Mouse (Mus musculus) brain, adult 10 weeks (tissue): ENCODE data around the gene Olfr798. TPM values are rescaled to one million over a fixed set of nuclear protein-coding genes. Genes with fewer than 3 reads are reported as not detected.

Experiments used
- polyA plus RNA-seq: library from polyadenylated mRNA; stranded (reverse); fragments of 350-450 nt; fragmentation: Illumina TruSeq; extraction: RNeasy Lipid Tissue Mini Kit (QIAGEN cat#74804); gene quantifications from one replicate; pipeline ENCODE4 v1.2.3, GENCODE M21; 2015; ENCODE audit warnings: low read depth, low replicate concordance

Gene Olfr798
- polyA plus RNA-seq: not detected

DNA sequence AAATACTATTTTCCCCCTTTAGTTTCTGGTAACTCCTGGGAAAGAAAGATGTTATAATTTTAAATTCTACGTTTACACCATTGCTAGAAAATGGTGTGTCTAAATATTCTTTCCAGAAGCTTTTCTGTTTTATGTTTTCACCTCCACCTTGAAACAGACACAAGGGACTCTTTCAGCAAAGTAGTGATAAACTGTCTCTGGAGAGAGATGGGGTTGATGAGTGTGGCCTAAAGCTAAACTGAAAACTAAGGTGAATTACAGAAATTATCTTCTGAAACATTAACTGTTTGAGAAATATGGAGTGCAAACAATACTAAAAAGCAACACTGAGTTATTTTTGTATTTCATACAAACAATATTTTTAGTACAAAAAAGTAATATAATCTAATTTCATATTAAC, at the start of gene Olfr798:
Gene Olfr798, minus strand, starts transcription at position 101 of the 400 bp plus-strand sequence.

DNA sequence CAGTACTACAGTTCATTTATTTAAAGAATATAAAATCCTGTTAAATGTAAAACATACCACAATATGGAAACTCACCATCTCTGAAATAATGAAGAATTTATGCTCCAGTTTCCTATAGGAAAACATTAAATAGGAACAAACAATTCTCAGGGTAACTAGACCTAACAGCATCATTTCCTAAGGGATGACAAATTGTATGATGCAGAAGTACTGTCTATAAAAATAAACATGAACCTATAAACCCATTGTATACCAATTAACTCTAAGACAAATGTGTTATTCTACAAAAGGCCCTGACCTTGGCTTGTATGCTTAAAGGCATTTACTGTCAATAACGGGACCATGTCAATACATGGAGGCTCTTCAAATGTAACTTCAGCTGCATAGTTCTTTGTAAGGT, 46.0 kb upstream of the Olfr798 start, which contains the start of gene Olfr801:
Gene Olfr801, minus strand, starts transcription at position 101 of the 400 bp plus-strand sequence.

DNA sequence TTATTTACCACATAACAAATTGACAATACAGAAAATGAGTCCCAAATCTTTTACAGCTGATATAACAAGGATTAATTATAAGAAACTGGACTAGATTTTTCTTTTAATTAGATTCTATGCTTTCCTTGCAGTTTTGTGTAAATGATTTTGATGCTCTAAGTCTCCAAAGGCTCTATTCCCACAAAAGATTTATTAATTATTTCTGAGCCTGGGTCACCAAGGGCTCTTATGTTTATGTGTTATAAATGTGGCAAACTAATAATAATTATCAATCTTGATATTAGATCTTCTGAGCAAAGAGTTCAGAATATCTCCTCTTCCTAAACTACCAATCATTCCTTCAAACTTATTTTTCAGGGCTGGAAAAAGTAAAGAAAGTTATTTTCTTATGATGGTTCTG, 29.7 kb upstream of the Olfr798 start, which contains the start of gene Olfr800:
Gene Olfr800, plus strand, starts transcription at position 301 of the 400 bp plus-strand sequence.

DNA sequence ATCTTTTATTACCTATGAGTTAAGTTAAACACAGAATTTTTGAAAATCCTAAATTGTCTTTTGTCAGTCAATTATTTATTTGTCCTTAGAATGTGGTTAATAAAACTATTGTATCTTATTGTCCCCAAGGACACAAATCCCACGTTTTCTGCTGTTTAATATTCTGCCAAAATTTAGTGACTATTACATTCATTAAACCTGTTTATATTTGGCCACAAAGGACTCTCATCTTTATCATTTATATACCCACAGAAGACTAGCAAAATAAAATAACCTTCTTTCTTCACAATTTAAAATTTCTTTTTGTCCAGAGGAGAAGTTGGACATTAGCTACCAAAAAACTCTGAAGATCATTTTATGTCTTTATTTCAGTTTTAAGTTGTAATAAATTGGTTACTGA, 9.4 kb upstream of the Olfr798 start, which contains the start of gene Olfr799:
Gene Olfr799, plus strand, starts transcription at position 301 of the 400 bp plus-strand sequence.

DNA sequence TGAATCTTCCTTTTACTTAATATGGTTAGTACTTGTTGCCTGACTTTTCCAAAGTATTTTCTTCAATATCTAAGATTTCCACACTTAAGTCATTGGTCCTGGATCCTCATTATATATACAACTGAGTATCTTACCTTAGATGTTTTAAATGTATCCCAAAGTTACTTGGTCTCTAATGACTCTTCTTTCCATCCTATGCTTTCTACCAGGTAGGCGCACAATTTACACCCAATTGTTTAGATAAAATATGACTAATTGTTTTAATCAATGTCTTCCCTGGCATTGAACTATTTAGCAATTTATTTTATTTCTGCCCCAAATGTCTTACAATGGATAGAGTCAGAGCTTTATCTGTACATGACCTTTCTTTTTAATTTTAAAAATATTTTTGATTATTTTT, 15.3 kb downstream of the Olfr798 start, which contains the start of gene Olfr796:
Gene Olfr796, minus strand, starts transcription at position 101 of the 400 bp plus-strand sequence.

Other genes with a start within 250 kb of the Olfr798 start
- gene Olfr784, start 243.9 kb downstream of the Olfr798 start, polyA plus RNA-seq: not detected
- not detected for gene Olfr785, start 222.5 kb downstream of the Olfr798 start, polyA plus RNA-seq
- gene Olfr786, start 200.6 kb downstream of the Olfr798 start, polyA plus RNA-seq: not detected
- gene Olfr787, start 166.1 kb downstream of the Olfr798 start, polyA plus RNA-seq: not detected
- not detected for gene Olfr788, start 156.9 kb downstream of the Olfr798 start, polyA plus RNA-seq
- gene Olfr789, start 143.2 kb downstream of the Olfr798 start, polyA plus RNA-seq: not detected
- gene Olfr790, start 129.4 kb downstream of the Olfr798 start, polyA plus RNA-seq: not detected
- gene Olfr791, start 106.1 kb downstream of the Olfr798 start, polyA plus RNA-seq: not detected
- not detected for gene Olfr792, start 88.8 kb downstream of the Olfr798 start, polyA plus RNA-seq
- gene Olfr794, start 60.3 kb downstream of the Olfr798 start, polyA plus RNA-seq: not detected
- not detected for gene Olfr796, start 15.4 kb downstream of the Olfr798 start, polyA plus RNA-seq
- gene Olfr799, start 9.6 kb upstream of the Olfr798 start, polyA plus RNA-seq: not detected
- gene Olfr800, start 29.8 kb upstream of the Olfr798 start, polyA plus RNA-seq: not detected
- not detected for gene Olfr801, start 45.9 kb upstream of the Olfr798 start, polyA plus RNA-seq
- gene Olfr802, start 60.2 kb upstream of the Olfr798 start, polyA plus RNA-seq: not detected
- not detected for gene Olfr803, start 66.4 kb upstream of the Olfr798 start, polyA plus RNA-seq
- gene Olfr804, start 75.3 kb upstream of the Olfr798 start, polyA plus RNA-seq: not detected
- gene Olfr805, start 101.4 kb upstream of the Olfr798 start, polyA plus RNA-seq: not detected
- gene Olfr806, start 114.0 kb upstream of the Olfr798 start, polyA plus RNA-seq: not detected
- not detected for gene Olfr807, start 129.9 kb upstream of the Olfr798 start, polyA plus RNA-seq
- gene Olfr808, start 137.5 kb upstream of the Olfr798 start, polyA plus RNA-seq: not detected
- not detected for gene Olfr809, start 146.7 kb upstream of the Olfr798 start, polyA plus RNA-seq
- gene Olfr810, start 167.0 kb upstream of the Olfr798 start, polyA plus RNA-seq: not detected
- gene Olfr811, start 176.5 kb upstream of the Olfr798 start, polyA plus RNA-seq: not detected
- not detected for gene Olfr812, start 218.2 kb upstream of the Olfr798 start, polyA plus RNA-seq
- not detected for gene Olfr813, start 227.4 kb upstream of the Olfr798 start, polyA plus RNA-seq